Mouse (Mus musculus): Measurements from ENCODE around the gene Tsen34. TPM values are rescaled to one million over a fixed set of nuclear protein-coding genes. Genes with fewer than 3 reads are reported as not detected.
"Not testable (repeated sequence)": the region's sequence is repeated elsewhere in the genome, so short reads cannot be mapped to it uniquely, and the experiment has no call there.

Gene Tsen34
- polyA plus RNA-seq, 1 experiment from 2014 or later = 235 TPM

DNA sequence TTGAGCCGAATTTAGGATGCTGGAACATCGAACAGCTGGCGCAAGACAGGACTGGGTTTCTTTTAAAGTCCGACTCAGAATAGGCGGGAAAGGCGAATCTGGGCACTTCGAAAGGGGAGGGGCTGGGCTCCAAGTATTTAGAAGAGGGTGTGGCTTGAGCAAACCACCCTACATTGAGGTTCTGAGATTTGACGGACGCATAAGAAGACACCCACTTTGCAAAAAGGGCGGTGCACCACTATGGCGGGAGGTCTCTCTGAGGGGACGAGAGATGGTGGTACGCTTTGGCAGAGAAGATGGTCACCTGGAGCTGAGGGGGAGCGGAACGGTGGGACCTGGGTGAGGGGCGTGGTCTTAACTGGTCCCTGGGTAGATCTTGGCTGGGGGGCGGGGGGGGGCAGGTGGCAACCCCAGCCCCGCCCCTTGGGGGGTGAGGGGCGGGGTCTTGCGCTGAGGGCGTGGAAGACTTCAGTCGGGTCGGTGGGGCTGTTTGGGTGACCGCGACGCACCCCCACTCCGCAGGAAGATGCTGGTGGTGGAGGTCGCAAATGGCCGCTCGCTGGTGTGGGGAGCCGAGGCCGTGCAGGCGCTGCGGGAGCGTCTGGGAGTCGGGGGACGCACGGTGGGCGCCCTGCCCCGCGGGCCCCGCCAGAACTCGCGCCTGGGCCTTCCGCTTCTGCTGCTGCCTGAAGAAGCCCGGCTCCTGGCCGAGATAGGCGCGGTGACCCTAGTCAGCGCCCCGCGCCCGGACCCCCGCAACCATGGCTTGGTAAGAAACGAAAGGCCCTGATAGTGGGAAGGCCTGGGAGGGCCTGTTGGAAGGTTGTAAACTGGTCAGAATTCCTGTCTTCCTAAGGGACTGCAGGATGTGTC is 1.6 kb downstream of the Tsen34 start:
- Histone ChIP-seq H3K36me3 (ENCODE audit: insufficient read depth, low read length) (peaks cover 20% of the 10 kb centered on the region), H3K9me3 (replicated peaks; ENCODE audit: low read length) (no peaks in the 10 kb centered on the region), H3K9ac (ENCODE audit: low read depth, low read length) (peak overlapping the region; percentile 89), H3K4me3 (replicated peaks; ENCODE audit: low read depth, low read length) (peak overlapping the region; percentile 81), H3K4me2 (ENCODE audit: low read length) (peak overlapping the region; percentile 94), H3K27ac (peak overlapping the region; percentile 95), H3K4me1 (replicated peaks; ENCODE audit: insufficient read depth, low read length) (peaks cover 17% of the 10 kb centered on the region), H3K27me3 (ENCODE audit: insufficient read depth, low read length) (no peaks in the 10 kb centered on the region)
- DNase-seq (ENCODE audit: low spot score) (peak; percentile 98), ATAC-seq (replicated peaks; ENCODE audit: low FRiP score, low read depth) (peak; percentile 51)
- no peak for TF ChIP-seq CTCF (IDR thresholded peaks at IDR 0.05; ENCODE audit: low read depth)
- WGBS = under 1% methylated on average over 52 of the region's 55 CpGs

DNA sequence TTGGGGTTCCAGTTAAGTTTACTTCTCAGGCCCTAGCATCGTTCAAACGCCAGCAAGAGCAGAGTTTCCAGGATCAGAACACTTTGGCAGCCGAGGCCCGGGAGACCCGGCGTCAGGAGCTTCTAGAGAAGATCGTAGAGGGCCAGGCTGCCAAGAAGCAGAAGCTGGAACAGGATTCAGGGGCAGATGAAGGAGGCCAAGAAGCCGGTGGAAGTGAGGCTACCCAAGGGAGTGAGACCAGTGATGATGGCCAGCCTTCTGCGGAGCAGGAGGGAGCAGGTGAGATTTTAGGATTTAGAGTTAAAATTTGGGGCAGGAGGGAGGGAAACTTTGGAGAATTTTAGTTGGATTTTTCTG is 2.3 kb downstream of the Tsen34 start:
- not testable (repeated sequence) for H3K9me3 ChIP-seq (replicated peaks; ENCODE audit: low read length); ATAC-seq (replicated peaks; ENCODE audit: low FRiP score, low read depth); DNase-seq (ENCODE audit: low spot score); H3K27me3 ChIP-seq (ENCODE audit: insufficient read depth, low read length)
- Histone ChIP-seq H3K4me1 (replicated peaks; ENCODE audit: insufficient read depth, low read length) (peaks cover 17% of the 10 kb centered on the region), H3K4me3 (replicated peaks; ENCODE audit: low read depth, low read length) (peak overlapping the region; percentile 81), H3K4me2 (ENCODE audit: low read length) (peak overlapping the region; percentile 94), H3K36me3 (ENCODE audit: insufficient read depth, low read length) (peaks cover 23% of the 10 kb centered on the region), H3K9ac (ENCODE audit: low read depth, low read length) (peak overlapping the region; percentile 89), H3K27ac (peak overlapping the region; percentile 95)
- WGBS = 2% methylated on average over 9 of the region's 9 CpGs

DNA sequence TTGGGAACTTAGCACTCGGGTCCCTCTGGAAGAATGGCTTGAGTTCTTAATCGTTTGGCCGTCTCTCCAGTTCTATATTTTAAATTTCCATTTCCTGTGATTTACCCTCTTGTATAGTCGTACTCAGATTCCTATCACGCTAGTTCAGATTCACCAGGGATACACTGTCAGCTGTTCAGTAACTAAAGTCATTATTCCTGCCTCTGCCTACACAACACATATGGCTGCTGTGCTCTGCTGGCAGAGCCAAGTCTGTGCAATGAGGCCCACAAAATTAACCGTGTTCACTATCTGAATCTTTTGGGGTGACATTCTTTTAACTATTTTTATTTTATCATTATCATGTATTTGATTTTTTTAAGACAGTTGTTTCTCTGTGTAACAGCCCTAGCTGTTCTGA is 5.8 kb downstream of the Tsen34 start:
- Histone ChIP-seq H3K4me2 (ENCODE audit: low read length) (no peak overlapping the region), H3K4me1 (replicated peaks; ENCODE audit: insufficient read depth, low read length) (peaks cover 8% of the 10 kb centered on the region; the same call in 1 of the 2 replicates), H3K9ac (ENCODE audit: low read depth, low read length) (no peak overlapping the region), H3K9me3 (replicated peaks; ENCODE audit: low read length) (no peaks in the 10 kb centered on the region), H3K27ac (no peak overlapping the region), H3K27me3 (ENCODE audit: insufficient read depth, low read length) (no peaks in the 10 kb centered on the region), H3K4me3 (replicated peaks; ENCODE audit: low read depth, low read length) (no peak overlapping the region), H3K36me3 (ENCODE audit: insufficient read depth, low read length) (peaks cover 30% of the 10 kb centered on the region)
- ATAC-seq (replicated peaks; ENCODE audit: low FRiP score, low read depth) (no peak), DNase-seq (ENCODE audit: low spot score) (no peak)
- TF ChIP-seq CTCF (IDR thresholded peaks at IDR 0.05; ENCODE audit: low read depth) = no peak
- WGBS = 93% methylated on average over 6 of the region's 6 CpGs

DNA sequence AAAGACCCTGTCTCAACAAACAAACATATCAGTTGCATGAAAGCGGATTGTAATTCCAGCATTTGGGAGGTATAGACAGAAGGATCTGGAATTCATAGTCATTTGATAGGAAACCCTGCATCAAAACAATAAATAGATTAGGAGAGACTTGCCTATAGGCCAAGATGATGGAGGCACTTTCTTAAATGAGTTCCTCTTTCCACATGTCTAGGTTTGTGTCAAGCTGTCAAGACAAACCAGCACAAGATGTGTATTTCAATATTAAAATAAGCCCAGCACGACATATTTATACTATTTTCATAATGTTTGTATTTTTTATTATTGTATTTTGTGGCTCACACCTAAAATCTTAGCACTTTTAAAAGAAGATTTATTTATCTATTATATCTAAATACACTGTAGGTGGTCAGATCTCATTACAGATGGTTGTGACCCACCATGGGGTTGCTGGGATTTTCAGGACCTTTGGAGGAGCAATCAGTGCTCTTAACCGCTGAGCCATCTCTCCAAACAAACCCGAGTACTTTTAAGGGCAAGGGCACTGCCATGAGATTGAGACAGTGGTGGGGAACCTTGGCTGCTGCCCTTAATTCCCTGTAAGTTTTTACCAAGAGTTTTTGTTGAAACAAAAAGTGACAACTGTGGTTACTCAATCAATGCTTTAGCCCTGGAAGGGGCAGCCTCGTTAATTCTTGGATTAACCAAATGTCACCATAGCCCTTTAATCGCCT is 10.7 kb downstream of the Tsen34 start:
- Histone ChIP-seq H3K9me3 (replicated peaks; ENCODE audit: low read length) (no peaks in the 10 kb centered on the region), H3K9ac (ENCODE audit: low read depth, low read length) (peak overlapping the region; percentile 53; the same call in 1 of the 2 replicates), H3K4me3 (replicated peaks; ENCODE audit: low read depth, low read length) (peak overlapping the region; percentile 68), H3K4me1 (replicated peaks; ENCODE audit: insufficient read depth, low read length) (peaks cover 11% of the 10 kb centered on the region; the same call in 1 of the 2 replicates), H3K4me2 (ENCODE audit: low read length) (peak overlapping the region; percentile 56), H3K36me3 (ENCODE audit: insufficient read depth, low read length) (peaks cover 34% of the 10 kb centered on the region), H3K27ac (peak overlapping the region; percentile 94), H3K27me3 (ENCODE audit: insufficient read depth, low read length) (no peaks in the 10 kb centered on the region)
- WGBS = 24% methylated on average over 6 of the region's 6 CpGs
- no peak for TF ChIP-seq CTCF (IDR thresholded peaks at IDR 0.05; ENCODE audit: low read depth)
- peak; percentile 23 for ATAC-seq (replicated peaks; ENCODE audit: low FRiP score, low read depth)
- DNase-seq (ENCODE audit: low spot score) = no peak

DNA sequence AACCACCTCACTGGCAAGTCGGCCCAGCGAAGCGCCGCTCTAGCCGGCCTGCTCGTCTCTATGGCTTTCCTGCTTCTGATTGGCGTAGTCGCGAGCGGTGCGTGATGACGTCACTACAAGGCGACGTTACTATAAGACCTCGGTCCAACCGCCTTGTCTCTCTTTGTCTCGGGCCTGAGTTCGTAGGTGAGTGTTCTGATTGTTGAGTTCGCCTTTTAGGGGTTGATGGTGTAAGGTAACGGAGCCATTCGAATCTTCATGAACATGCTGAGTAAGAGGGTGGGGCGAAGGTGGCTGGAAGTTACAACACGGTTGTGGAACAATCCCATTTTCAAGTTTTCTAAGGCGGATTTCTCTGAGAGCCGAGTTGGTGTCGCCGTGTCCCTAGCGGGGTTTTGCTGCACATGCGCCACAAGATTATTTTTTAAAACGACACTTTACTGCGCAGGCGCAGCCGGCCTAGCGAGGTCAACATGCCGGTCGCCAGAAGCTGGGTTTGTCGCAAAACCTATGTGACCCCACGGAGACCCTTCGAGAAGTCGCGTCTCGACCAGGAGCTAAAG is 11.3 kb downstream of the Tsen34 start, which contains the start of gene Rps9:
Rps9 (plus strand) TSS at position 115 of the 563 bp plus-strand sequence.
- ATAC-seq (replicated peaks; ENCODE audit: low FRiP score, low read depth) (peak; percentile 94), DNase-seq (ENCODE audit: low spot score) (peak; percentile 98)
- Histone ChIP-seq H3K4me2 (ENCODE audit: low read length) (peak within 1 kb of the TSS; percentile 59), H3K36me3 (ENCODE audit: insufficient read depth, low read length) (peaks cover 28% of the 10 kb centered on the region), H3K27me3 (ENCODE audit: insufficient read depth, low read length) (no peaks in the 10 kb centered on the region), H3K27ac (peak within 1 kb of the TSS; percentile 94), H3K9me3 (replicated peaks; ENCODE audit: low read length) (no peaks in the 10 kb centered on the region), H3K4me1 (replicated peaks; ENCODE audit: insufficient read depth, low read length) (peaks cover 11% of the 10 kb centered on the region; the same call in 1 of the 2 replicates), H3K4me3 (replicated peaks; ENCODE audit: low read depth, low read length) (peak within 1 kb of the TSS; percentile 68), H3K9ac (ENCODE audit: low read depth, low read length) (peak within 1 kb of the TSS; percentile 76)
- 0 out of 2 replicates have a peak, but pooled peaks have one; percentile 15 for TF ChIP-seq CTCF (IDR thresholded peaks at IDR 0.05; ENCODE audit: low read depth)
- WGBS = 3% methylated on average over 42 of the region's 42 CpGs

DNA sequence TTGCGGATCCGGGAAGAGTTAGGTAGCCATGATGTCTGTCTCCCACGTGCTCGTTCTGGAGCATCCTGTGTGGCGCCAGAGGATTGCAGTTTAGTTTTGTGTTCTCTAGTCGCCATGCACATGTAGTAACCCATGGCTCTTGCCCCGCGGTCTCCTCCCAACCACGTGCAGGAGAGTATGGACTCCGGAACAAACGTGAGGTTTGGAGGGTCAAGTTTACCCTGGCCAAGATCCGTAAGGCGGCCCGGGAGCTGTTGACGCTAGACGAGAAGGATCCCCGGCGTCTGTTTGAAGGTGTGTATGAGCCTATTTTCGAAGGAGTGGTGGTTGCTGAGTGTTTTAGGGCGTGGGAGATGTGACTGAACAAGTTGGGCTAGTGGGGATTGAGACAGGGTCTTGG is 11.8 kb downstream of the Tsen34 start:
- Histone ChIP-seq H3K27me3 (ENCODE audit: insufficient read depth, low read length) (no peaks in the 10 kb centered on the region), H3K36me3 (ENCODE audit: insufficient read depth, low read length) (peaks cover 23% of the 10 kb centered on the region), H3K9ac (ENCODE audit: low read depth, low read length) (peak overlapping the region; percentile 76), H3K4me2 (ENCODE audit: low read length) (peak overlapping the region; percentile 59), H3K9me3 (replicated peaks; ENCODE audit: low read length) (no peaks in the 10 kb centered on the region), H3K4me1 (replicated peaks; ENCODE audit: insufficient read depth, low read length) (peaks cover 11% of the 10 kb centered on the region; the same call in 1 of the 2 replicates), H3K4me3 (replicated peaks; ENCODE audit: low read depth, low read length) (peak overlapping the region; percentile 68), H3K27ac (peak overlapping the region; percentile 94)
- ATAC-seq (replicated peaks; ENCODE audit: low FRiP score, low read depth) = peak; percentile 47
- no peak for TF ChIP-seq CTCF (IDR thresholded peaks at IDR 0.05; ENCODE audit: low read depth)
- DNase-seq (ENCODE audit: low spot score) = no peak
- under 1% methylated on average over 20 of the region's 20 CpGs for WGBS

DNA sequence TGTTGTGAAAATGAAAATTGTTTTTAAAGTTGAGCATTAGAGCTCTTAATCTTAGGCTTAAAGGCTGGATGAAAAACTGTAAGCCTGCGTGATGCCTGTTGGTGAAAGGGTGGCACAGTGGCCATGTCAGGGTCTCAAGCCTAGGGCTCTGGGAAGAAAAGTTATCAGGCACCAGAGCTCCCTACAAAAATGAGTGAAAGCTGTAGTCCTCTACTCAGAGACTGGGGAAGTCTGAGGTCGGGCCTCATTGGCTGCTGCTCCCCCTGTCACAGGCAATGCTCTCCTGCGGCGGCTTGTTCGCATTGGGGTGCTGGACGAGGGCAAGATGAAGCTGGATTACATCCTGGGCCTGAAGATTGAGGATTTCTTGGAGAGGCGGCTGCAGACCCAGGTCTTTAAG is 12.8 kb downstream of the Tsen34 start:
- under 1% methylated on average over 6 of the region's 7 CpGs for WGBS
- not testable (repeated sequence) for H3K27me3 ChIP-seq (ENCODE audit: insufficient read depth, low read length); H3K27ac ChIP-seq; ATAC-seq (replicated peaks; ENCODE audit: low FRiP score, low read depth); H3K9me3 ChIP-seq (replicated peaks; ENCODE audit: low read length)
- DNase-seq (ENCODE audit: low spot score) = peak; percentile 30
- peak overlapping the region; percentile 68 for H3K4me3 ChIP-seq (replicated peaks; ENCODE audit: low read depth, low read length)
- H3K4me2 ChIP-seq (ENCODE audit: low read length) = peak overlapping the region; percentile 59
- H3K4me1 ChIP-seq (replicated peaks; ENCODE audit: insufficient read depth, low read length) = peaks cover 11% of the 10 kb centered on the region; the same call in 1 of the 2 replicates
- peak overlapping the region; percentile 76 for H3K9ac ChIP-seq (ENCODE audit: low read depth, low read length)
- peaks cover 18% of the 10 kb centered on the region for H3K36me3 ChIP-seq (ENCODE audit: insufficient read depth, low read length)

Data from kidney, postnatal 0 days (tissue).